Mouse (Mus musculus): ENCODE data around the gene Nhp2.
A peak's percentile ranks its signal among the peaks of the same experiment; 100 is the strongest.

Gene Nhp2

DNA sequence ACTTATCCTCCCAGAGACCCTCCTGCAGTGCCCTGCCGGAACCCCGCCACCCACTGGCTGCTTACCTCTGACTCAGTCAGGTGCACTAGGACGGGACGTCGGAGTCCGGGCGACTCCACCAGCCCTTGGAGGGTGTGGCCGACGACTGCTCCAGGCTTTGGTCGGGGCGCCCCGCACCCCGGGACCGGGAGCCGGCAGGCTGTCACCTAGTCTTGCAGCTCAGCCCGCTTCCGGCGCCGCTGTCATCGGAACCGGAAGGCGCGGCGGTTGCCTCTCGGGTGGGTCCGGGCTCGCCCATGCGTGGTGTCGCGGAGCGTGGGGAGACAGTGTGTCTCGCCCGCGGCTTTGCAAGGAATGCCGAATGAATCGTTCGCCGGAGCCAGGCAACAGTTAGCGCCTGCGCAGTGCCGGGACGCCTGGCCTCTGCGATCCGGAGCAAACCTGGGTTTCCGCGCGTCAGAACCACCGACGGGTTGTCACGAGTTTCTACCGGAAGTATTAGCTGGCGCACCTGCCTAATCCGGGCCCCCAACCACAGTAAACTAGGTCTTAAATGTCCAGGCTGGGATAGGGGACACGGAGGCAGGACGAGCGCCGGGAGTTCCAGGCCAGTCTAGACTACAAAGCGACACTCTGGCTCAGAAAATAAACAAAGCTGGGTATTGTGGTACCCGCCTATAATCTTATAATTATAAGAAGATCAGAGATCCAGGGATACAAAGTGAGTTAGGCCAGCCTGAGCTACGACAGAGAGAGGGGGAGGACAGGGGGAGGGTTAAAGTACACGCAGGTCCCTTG, 16.2 kb downstream of the Nhp2 start, which contains the start of gene Rmnd5b:
Gene Rmnd5b (minus strand): TSS at position 372 of the 798 bp plus-strand sequence.
- DNase-seq = peak; percentile 87

DNA sequence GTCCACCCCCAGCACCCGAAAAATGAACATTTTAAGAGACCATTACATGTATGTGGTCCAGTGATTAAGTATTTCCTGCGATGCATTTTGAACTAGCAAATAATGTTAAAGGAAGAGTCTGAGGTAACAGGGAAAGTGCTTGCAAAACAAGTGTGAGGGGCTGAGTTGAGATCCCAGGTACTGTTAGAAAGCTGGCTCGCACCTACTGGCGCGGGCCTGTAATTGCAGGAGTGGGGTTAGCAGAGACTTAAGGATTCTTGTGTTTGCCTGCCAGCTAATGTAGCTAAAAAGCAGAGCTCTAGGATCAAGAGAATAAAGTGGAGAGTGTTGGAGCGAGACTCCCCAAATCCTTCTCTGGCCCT, 16.8 kb downstream of the Nhp2 start:
- peak; percentile 79 for DNase-seq

GRCm38 (mm10) chr11:51637971-51638414, 18.5 kb downstream of the Nhp2 start:
- DNase-seq = peak; percentile 50

- DNase-seq = no peak
These were observed 19.0 kb downstream of the Nhp2 start for GRCm38 (mm10) chr11:51638497-51638896.

DNA sequence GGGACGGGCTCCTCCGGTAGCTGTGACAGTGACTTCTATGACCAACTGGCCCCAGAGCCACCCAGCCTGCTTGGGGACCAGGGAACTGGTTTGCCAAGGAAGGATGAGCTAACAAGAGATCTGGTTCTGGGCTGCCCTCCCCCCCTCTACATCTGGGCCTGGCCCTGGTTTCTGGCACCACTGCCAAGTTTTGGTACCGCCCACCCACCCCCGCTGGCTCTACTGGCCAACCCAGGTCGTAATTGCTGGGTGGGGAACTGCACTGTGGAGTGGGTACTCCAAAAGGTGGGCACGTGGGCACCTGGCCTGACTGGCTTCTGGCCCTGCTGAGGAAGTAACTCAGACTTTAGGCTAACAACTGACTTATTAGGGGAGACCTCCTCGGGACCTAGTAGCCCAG, 21.2 kb downstream of the Nhp2 start:
- DNase-seq = no peak

GRCm38 (mm10) chr11:51643202-51643601, 23.7 kb downstream of the Nhp2 start:
- DNase-seq = no peak

GRCm38 (mm10) chr11:51643761-51644160, 24.2 kb downstream of the Nhp2 start:
- no peak for DNase-seq

GRCm38 (mm10) chr11:51644217-51644616, 24.7 kb downstream of the Nhp2 start:
- no peak for DNase-seq

GRCm38 (mm10) chr11:51645293-51645692, 25.8 kb downstream of the Nhp2 start:
- DNase-seq = no peak

DNA sequence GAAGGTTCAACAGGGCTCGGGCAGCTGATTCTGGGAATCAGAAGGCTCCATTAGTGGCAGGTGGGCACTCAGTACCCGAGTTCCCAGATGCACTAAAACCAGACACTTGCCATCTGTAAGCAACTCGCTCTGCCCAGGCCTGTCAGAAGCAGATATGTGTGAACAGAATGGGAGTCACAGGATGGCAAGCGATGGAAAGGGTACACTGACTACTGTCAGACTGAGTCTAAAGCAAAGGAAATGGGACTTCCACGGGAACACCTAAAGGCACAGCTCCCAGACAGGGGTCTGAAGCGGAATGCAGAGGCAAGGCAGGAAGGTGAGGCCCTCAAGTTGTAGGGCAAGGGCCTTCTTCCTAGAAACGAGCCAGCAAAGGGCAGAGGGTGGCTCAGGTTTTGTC, 26.7 kb downstream of the Nhp2 start:
- DNase-seq = no peak

- DNase-seq = no peak
These were observed 27.5 kb downstream of the Nhp2 start for GRCm38 (mm10) chr11:51646751-51647667.

DNA sequence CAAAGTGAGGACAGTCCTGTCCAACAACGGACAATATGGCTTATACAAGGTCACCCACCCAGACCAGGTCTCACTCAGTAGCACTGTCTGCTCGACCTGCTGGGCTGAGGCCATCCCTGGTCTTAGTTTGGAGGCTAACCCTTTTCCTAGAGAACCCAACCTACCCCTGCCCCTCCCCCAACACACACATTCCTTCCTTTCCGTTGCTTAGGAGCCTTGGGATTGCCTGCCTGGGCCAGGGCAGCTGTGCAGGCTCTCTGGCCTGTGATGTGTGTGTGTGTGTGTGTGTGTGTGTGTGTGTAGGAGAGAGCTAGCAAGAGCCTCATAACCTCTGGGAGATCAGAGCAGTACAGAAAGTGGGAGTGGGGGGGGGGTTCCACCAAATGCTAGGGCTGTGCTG, 29.0 kb downstream of the Nhp2 start:
- no peak for DNase-seq

DNA sequence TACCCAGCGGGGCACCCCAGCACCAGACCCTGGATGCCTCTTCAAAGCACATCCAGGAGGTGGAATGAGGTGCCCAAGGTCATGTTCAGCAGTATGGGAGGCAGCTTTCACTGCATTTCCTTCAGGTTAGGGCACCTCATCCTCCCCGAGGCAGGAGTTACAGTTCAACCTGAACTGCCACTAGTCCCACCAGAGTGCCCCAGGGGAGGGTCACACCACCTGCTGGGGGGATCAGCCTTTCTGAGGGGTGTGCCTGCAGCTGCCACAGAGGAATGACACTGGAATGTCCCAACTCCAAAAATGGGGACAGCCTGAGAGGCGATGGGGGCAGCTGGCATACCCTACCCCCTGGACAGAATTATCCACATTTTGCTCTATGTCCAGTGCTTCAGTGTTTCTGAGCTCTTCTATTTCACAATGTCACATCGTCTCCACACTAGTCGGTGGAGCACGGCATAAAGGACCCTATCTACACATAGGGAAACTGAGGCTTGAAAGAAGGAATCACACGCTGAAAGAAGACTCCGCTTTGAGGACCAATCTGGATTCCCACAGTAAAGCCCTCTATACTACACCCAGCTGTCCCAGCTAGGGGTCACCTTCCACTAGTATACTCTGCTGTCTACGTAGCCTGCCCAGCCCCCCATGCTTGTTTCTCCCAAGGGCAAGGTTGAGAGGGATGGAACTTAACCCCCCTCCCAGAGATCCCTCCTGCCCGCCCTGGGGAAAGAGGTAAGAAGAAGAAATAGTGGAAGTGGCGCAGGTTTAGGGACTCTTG, 29.8 kb downstream of the Nhp2 start:
- no peak for DNase-seq

GRCm38 (mm10) chr11:51649889-51650199, 30.3 kb downstream of the Nhp2 start:
- no peak for DNase-seq

GRCm38 (mm10) chr11:51650261-51650660, 30.7 kb downstream of the Nhp2 start:
- DNase-seq = no peak

DNA sequence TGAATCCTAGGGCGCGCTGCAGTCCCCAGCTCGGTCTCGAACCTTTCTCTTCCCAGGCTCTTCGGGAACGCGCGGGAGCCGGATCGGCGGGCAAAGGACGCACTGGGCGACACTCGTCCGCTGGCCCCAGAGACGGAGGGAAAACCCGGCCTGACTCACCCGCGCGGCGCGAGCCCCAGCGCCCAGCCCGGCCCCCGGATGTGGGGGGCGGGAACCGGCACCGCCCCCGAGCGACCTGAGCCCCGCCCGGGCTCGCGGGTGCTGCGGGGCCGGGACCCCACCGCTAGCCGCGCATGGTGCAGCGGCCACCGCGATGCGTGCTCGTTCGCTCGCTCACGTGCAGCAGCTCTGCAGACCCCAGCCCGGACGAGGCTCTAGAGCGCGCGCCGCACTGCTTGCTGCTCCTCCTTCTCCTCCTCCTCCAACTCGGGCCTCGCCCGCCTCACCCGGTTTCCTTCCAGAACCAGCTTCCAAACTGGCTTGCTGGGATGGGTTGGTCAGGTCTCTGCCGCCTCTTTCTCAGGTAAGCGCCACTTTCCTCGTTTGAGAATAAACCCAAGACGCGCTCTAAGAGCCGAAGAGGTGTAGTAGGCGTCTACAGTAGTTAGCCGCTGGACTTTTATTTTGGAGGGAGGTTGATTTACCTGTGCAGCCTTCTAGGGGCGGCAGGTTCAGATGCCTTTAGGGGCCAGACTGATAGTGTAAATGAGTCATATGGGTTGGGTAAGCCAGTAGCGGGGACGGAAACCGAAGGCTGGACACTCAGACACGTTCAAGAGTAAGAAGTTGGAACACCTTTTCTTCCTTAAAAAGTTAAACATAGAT, 31.4 kb downstream of the Nhp2 start, which contains the start of the genes N4bp3 and D930048N14Rik:
Gene N4bp3 (minus strand): TSS at position 152 of the 825 bp plus-strand sequence.
Gene D930048N14Rik (plus strand): TSS at position 264 of the 825 bp plus-strand sequence.
- DNase-seq = peak; percentile 56

DNA sequence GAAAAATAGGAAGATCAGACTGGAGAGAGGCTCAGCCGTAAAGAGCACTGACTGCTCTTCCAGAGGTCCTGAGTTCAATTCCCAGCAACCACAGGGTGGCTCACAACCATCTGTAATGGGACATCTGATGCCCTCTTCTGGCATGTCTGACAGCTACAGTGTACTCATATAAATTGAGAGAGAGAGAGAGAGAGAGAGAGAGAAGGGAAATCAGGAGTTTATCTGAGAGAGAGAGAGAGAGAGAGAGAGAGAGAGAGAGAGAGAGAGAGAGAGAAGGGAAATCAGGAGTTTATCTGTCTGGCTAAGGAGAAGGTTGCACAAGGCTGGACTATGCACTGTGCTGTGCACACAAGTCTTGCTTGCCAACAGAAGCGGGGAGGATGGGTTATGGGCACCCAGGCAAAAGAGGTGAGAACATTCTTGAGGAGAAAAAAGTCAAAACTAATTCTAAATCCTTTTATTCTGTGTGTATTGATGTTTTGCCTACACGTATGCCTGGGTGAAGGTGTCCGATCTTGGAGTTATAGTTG, 33.4 kb downstream of the Nhp2 start:
- no peak for DNase-seq

- no peak for DNase-seq
These were observed 34.2 kb downstream of the Nhp2 start for GRCm38 (mm10) chr11:51653736-51654135.

GRCm38 (mm10) chr11:51654891-51655290, 35.4 kb downstream of the Nhp2 start:
- no peak for DNase-seq

GRCm38 (mm10) chr11:51656798-51657521, 37.4 kb downstream of the Nhp2 start:
- no peak for DNase-seq

DNA sequence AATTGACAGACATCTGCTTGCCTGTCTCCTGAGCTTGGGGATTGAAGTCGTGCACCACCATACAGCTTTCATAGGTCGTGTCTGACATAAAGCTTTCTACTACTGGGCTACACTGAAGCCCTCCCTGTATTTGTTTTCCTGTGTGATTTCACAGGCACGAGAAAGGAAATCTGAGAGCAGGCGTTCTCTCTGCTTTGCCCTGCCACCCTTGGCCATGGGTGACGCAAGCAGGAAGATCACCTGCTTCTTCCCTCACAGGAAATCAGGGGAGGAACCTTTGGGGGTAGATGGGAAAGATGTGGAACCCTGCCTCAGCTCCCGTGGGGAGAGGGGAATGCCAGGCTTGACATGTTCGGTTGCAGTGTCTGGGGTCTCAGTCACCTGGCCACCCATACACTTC, 38.8 kb downstream of the Nhp2 start:
- DNase-seq = no peak

All from liver (tissue).